Mouse (Mus musculus) adrenal gland, postnatal 36 days (tissue): ENCODE results near the gene Gabrq. TPM values are rescaled to one million over a fixed set of nuclear protein-coding genes. Genes with fewer than 3 reads are reported as not detected.
A peak's percentile ranks its signal among the peaks of the same experiment; 100 is the strongest.

Source experiments
- DNase-seq, 2 experiments: peaks; one replicate each; pipeline ENCODE4 v3.0.0; 2021; ENCODE audit warnings: mixed read lengths in 1 of 2
- long read RNA-seq, 2 experiments: library from polyadenylated mRNA; stranded (forward); transcript quantifications; one replicate each; pipeline ENCODE4 v2.0.0; 2021; ENCODE audit warnings: borderline sequencing depth in 2 of 2
- total RNA-seq, 2 experiments: library from RNA; stranded (reverse); gene quantifications; 2 replicates each; pipeline ENCODE4 v1.2.3; 2021

Gene Gabrq
- under 1 TPM in 1 of 2 experiments, not detected in 1; 0.07 TPM for total RNA-seq
- long read RNA-seq, experiment 1 = 0 reads
- long read RNA-seq, experiment 2 = 0 reads

- peak; percentile 13 to 25 for DNase-seq
Observed at GRCm38 (mm10) chrX:72824776-72825588, at the start of gene Gabrq. TSS of gene Gabrq (plus strand) at chrX:72825178.

DNA sequence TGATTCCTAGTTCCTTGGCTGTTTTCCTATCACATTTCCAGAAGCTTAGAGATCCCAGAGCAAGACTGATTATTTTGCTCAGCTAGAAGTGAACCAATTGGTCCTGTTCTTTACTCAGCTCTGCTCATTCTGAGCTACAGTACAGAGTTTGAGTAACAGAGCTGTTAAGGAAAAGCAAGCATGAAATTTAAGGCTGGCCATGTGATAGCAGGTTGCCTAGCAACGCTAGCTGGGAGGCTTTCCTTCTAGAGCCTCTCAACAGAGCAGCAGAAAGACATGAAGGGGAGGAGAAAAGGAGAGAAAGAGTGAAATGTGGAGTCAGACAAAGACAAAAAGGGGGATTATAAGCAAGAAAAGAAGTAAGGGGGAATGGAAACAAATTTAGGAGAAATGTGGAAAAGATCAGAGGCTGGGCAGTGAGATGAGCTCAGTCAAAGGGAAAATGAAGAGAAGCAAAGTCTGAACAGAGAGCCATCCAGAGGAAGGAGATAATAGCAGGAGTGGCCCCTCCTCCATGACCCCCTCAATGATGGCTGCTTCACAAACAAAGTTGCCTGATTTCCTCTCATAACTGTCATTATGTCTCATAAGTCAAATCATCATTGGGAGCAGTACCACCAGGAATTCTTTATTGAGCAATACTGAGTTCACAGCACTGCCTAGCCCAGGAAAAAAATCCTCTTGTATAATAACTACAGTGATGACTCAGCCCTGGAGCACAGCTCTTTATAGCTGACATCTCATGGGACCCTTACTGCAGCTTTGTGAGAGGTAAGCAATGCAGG lies 36.0 kb upstream of the Gabrq start:
- no peak for DNase-seq

- no peak for DNase-seq
Observed at GRCm38 (mm10) chrX:72789558-72789871, 35.5 kb upstream of the Gabrq start.

- peak; percentile 59 to 67 for DNase-seq
Observed at GRCm38 (mm10) chrX:72819594-72819993, 5.4 kb upstream of the Gabrq start.

- no peak for DNase-seq
Observed at GRCm38 (mm10) chrX:72823310-72823709, 1.7 kb upstream of the Gabrq start.

DNA sequence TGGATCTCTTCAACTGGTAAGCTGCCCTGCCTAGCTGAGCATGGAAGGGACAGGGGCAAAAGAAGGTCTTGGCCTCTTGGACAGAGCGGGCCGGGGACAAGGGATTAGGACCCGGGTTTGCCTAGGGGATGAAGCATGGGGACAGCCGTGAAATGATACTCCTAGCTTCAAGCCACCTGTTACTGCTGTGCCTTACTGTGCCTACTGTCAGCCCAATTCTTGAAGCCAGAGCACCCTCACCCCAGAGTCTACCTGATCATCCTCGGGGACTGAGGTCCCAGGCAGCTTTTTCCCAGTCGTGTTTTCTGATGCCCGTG lies 569 bp downstream of the Gabrq start:
- DNase-seq = no peak

Other genes starting within 250 kb of the Gabrq start
- gene Gabra3, start 168.3 kb upstream of the Gabrq start, total RNA-seq = 1 to 10 TPM in 1 of 2 experiments, under 1 TPM in 1; 0.86 to 1.6 TPM
- gene Cetn2, start 93.2 kb downstream of the Gabrq start, total RNA-seq = 10 to 100 TPM; 48.7 to 49.5 TPM
- gene Nsdhl, start 93.4 kb downstream of the Gabrq start, total RNA-seq = 10 to 100 TPM; 48.7 to 50.8 TPM
- 1 to 10 TPM; 3.4 TPM for gene Zfp185, start 162.2 kb downstream of the Gabrq start, total RNA-seq
- under 1 TPM; 0.10 to 0.30 TPM for gene Pnma5, start 211.9 kb downstream of the Gabrq start, total RNA-seq
- gene Pnma3, start 239.6 kb downstream of the Gabrq start, total RNA-seq = under 1 TPM; 0.10 to 0.13 TPM